Mouse (Mus musculus): ENCODE results near the gene Dus2. TPM values are rescaled to one million over a fixed set of nuclear protein-coding genes. Genes with fewer than 3 reads are reported as not detected.

The Dus2 gene
- polyA plus RNA-seq, 1 experiment = 13.1 TPM

GRCm38 (mm10) chr8:105964506-105965265 is 26.5 kb upstream of the Dus2 start:
- H3K4me3 ChIP-seq (ENCODE audit: insufficient read depth, poor library complexity, severe bottlenecking) = peak overlapping the region; percentile 76

GRCm38 (mm10) chr8:105965266-105965904 is 25.8 kb upstream of the Dus2 start:
- Histone ChIP-seq H3K4me3 (ENCODE audit: insufficient read depth, poor library complexity, severe bottlenecking) (peak overlapping the region; percentile 76), H3ac (ENCODE audit: control insufficient read depth, insufficient read length, low read depth) (peak overlapping the region; percentile 95), H3K79me3 (ENCODE audit: low read depth) (peaks cover 44% of the 10 kb centered on the region), H3K79me2 (ENCODE audit: control insufficient read depth, insufficient read depth) (peaks cover 55% of the 10 kb centered on the region), H3K27me3 (ENCODE audit: control insufficient read depth, insufficient read depth, insufficient read length) (no peaks in the 10 kb centered on the region), H3K36me3 (ENCODE audit: control insufficient read depth, insufficient read depth) (no peaks in the 10 kb centered on the region)
- no peak for TF ChIP-seq MYOD1 (IDR thresholded peaks at IDR 0.05; ENCODE audit: control insufficient read depth, insufficient read length, low read depth)
- TF ChIP-seq CEBPB (IDR thresholded peaks at IDR 0.05; ENCODE audit: low read depth) = no peak
- TF ChIP-seq FOSL1 (IDR thresholded peaks at IDR 0.05; ENCODE audit: insufficient read depth, low read length, poor library complexity, severe bottlenecking) = no peak
- TF ChIP-seq MYOG (IDR thresholded peaks at IDR 0.05; ENCODE audit: control insufficient read depth, extremely low read depth, insufficient read length) = no peak
- TF ChIP-seq CTCF (IDR thresholded peaks at IDR 0.05; ENCODE audit: control insufficient read depth, insufficient read depth, insufficient read length) = no peak
- no peak for TF ChIP-seq MAX (IDR thresholded peaks at IDR 0.05)

More at GRCm38 (mm10) chr8:105964506-105965265, 26.5 kb upstream of the Dus2 start:
- Histone ChIP-seq H3K27me3 (ENCODE audit: control insufficient read depth, insufficient read depth, insufficient read length) (no peaks in the 10 kb centered on the region), H3K36me3 (ENCODE audit: control insufficient read depth, insufficient read depth) (peaks cover 5% of the 10 kb centered on the region), H3K79me2 (ENCODE audit: control insufficient read depth, insufficient read depth) (peaks cover 62% of the 10 kb centered on the region), H3K79me3 (ENCODE audit: low read depth) (peaks cover 45% of the 10 kb centered on the region), H3ac (ENCODE audit: control insufficient read depth, insufficient read length, low read depth) (peak overlapping the region; percentile 95)
- TF ChIP-seq USF1 (IDR thresholded peaks at IDR 0.05; ENCODE audit: low read depth) = no peak
- no peak for TF ChIP-seq MAX (IDR thresholded peaks at IDR 0.05)
- TF ChIP-seq FOSL1 (IDR thresholded peaks at IDR 0.05; ENCODE audit: insufficient read depth, low read length, poor library complexity, severe bottlenecking) = no peak
- no peak for TF ChIP-seq MYOG (IDR thresholded peaks at IDR 0.05; ENCODE audit: control insufficient read depth, extremely low read depth, insufficient read length)
- TF ChIP-seq MYOD1 (IDR thresholded peaks at IDR 0.05; ENCODE audit: control insufficient read depth, insufficient read length, low read depth) = no peak
- TF ChIP-seq CTCF (IDR thresholded peaks at IDR 0.05; ENCODE audit: control insufficient read depth, insufficient read depth, insufficient read length) = no peak
- no peak for TF ChIP-seq CEBPB (IDR thresholded peaks at IDR 0.05; ENCODE audit: low read depth)

- peak within 1 kb of the TSS; percentile 76 for H3K4me3 ChIP-seq (ENCODE audit: insufficient read depth, poor library complexity, severe bottlenecking)
- peaks cover 49% of the 10 kb centered on the region for H3K79me2 ChIP-seq (ENCODE audit: control insufficient read depth, insufficient read depth)
- H3ac ChIP-seq (ENCODE audit: control insufficient read depth, insufficient read length, low read depth) = peak within 1 kb of the TSS; percentile 95
- peaks cover 40% of the 10 kb centered on the region for H3K79me3 ChIP-seq (ENCODE audit: low read depth)
- H3K36me3 ChIP-seq (ENCODE audit: control insufficient read depth, insufficient read depth) = no peaks in the 10 kb centered on the region
- TF ChIP-seq MYOD1 (IDR thresholded peaks at IDR 0.05; ENCODE audit: control insufficient read depth, insufficient read length, low read depth) (no peak), MYOG (IDR thresholded peaks at IDR 0.05; ENCODE audit: control insufficient read depth, extremely low read depth, insufficient read length) (no peak), MAX (IDR thresholded peaks at IDR 0.05) (no peak), FOSL1 (IDR thresholded peaks at IDR 0.05; ENCODE audit: insufficient read depth, low read length, poor library complexity, severe bottlenecking) (no peak), USF1 (IDR thresholded peaks at IDR 0.05; ENCODE audit: low read depth) (no peak), CEBPB (IDR thresholded peaks at IDR 0.05; ENCODE audit: low read depth) (no peak), CTCF (IDR thresholded peaks at IDR 0.05; ENCODE audit: control insufficient read depth, insufficient read depth, insufficient read length) (no peak)
- no peaks in the 10 kb centered on the region for H3K27me3 ChIP-seq (ENCODE audit: control insufficient read depth, insufficient read depth, insufficient read length)
These were observed 25.2 kb upstream of the Dus2 start, which contains the start of gene Slc12a4 for GRCm38 (mm10) chr8:105965905-105966341. Slc12a4 (minus strand) TSS chr8:105966097.

- H3K4me3 ChIP-seq (ENCODE audit: insufficient read depth, poor library complexity, severe bottlenecking) = no peak overlapping the region
- no peaks in the 10 kb centered on the region for H3K27me3 ChIP-seq (ENCODE audit: control insufficient read depth, insufficient read depth, insufficient read length)
- TF ChIP-seq MAX (IDR thresholded peaks at IDR 0.05) = no peak
- TF ChIP-seq CEBPB (IDR thresholded peaks at IDR 0.05; ENCODE audit: low read depth) = no peak
- no peak for TF ChIP-seq CTCF (IDR thresholded peaks at IDR 0.05; ENCODE audit: control insufficient read depth, insufficient read depth, insufficient read length)
- no peak for TF ChIP-seq MYOD1 (IDR thresholded peaks at IDR 0.05; ENCODE audit: control insufficient read depth, insufficient read length, low read depth)
- no peak for TF ChIP-seq MYOG (IDR thresholded peaks at IDR 0.05; ENCODE audit: control insufficient read depth, extremely low read depth, insufficient read length)
- no peak for TF ChIP-seq USF1 (IDR thresholded peaks at IDR 0.05; ENCODE audit: low read depth)
- TF ChIP-seq FOSL1 (IDR thresholded peaks at IDR 0.05; ENCODE audit: insufficient read depth, low read length, poor library complexity, severe bottlenecking) = no peak
- no peak overlapping the region for H3ac ChIP-seq (ENCODE audit: control insufficient read depth, insufficient read length, low read depth)
- no peaks in the 10 kb centered on the region for H3K36me3 ChIP-seq (ENCODE audit: control insufficient read depth, insufficient read depth)
- H3K79me2 ChIP-seq (ENCODE audit: control insufficient read depth, insufficient read depth) = peaks cover 40% of the 10 kb centered on the region
- peaks cover 31% of the 10 kb centered on the region for H3K79me3 ChIP-seq (ENCODE audit: low read depth)
These were observed 24.3 kb upstream of the Dus2 start for GRCm38 (mm10) chr8:105966692-105967311.

- Histone ChIP-seq H3K79me3 (ENCODE audit: low read depth) (peaks cover 7% of the 10 kb centered on the region), H3K79me2 (ENCODE audit: control insufficient read depth, insufficient read depth) (peaks cover 15% of the 10 kb centered on the region), H3K27me3 (ENCODE audit: control insufficient read depth, insufficient read depth, insufficient read length) (no peaks in the 10 kb centered on the region), H3K4me3 (ENCODE audit: insufficient read depth, poor library complexity, severe bottlenecking) (no peak overlapping the region), H3ac (ENCODE audit: control insufficient read depth, insufficient read length, low read depth) (no peak overlapping the region), H3K36me3 (ENCODE audit: control insufficient read depth, insufficient read depth) (no peaks in the 10 kb centered on the region)
- no peak for TF ChIP-seq FOSL1 (IDR thresholded peaks at IDR 0.05; ENCODE audit: insufficient read depth, low read length, poor library complexity, severe bottlenecking)
- TF ChIP-seq MAX (IDR thresholded peaks at IDR 0.05) = no peak
- no peak for TF ChIP-seq USF1 (IDR thresholded peaks at IDR 0.05; ENCODE audit: low read depth)
- no peak for TF ChIP-seq MYOG (IDR thresholded peaks at IDR 0.05; ENCODE audit: control insufficient read depth, extremely low read depth, insufficient read length)
- TF ChIP-seq CTCF (IDR thresholded peaks at IDR 0.05; ENCODE audit: control insufficient read depth, insufficient read depth, insufficient read length) = no peak
- no peak for TF ChIP-seq MYOD1 (IDR thresholded peaks at IDR 0.05; ENCODE audit: control insufficient read depth, insufficient read length, low read depth)
- TF ChIP-seq CEBPB (IDR thresholded peaks at IDR 0.05; ENCODE audit: low read depth) = no peak
These were observed 21.8 kb upstream of the Dus2 start for GRCm38 (mm10) chr8:105969367-105969766.

Measured in C2C12 (cell line).